Mouse (Mus musculus): ENCODE results near the gene Dpp4.

- no peak for TF ChIP-seq CTCF (IDR thresholded peaks at IDR 0.05; ENCODE audit: borderline replicate concordance, extremely low read depth, insufficient read depth, insufficient read length)
- no peak for TF ChIP-seq POLR2A (IDR thresholded peaks at IDR 0.05; ENCODE audit: borderline replicate concordance, extremely low read depth, insufficient read depth, insufficient read length, poor library complexity, severe bottlenecking)
These were observed 55.4 kb downstream of the Dpp4 start for GRCm38 (mm10) chr2:62356606-62357005.

All from brain, embryonic 14.5 days (tissue).